Mouse (Mus musculus) limb, embryonic 14.5 days (tissue): ENCODE measurements around the gene Ccdc3. TPM values are rescaled to one million over a fixed set of nuclear protein-coding genes. Genes with fewer than 3 reads are reported as not detected.
"Not testable (repeated sequence)": the region's sequence is repeated elsewhere in the genome, so short reads cannot be mapped to it uniquely, and the experiment has no call there.

Experiments
- ATAC-seq: fragments of 200-750 bp; cut with Nextera tagmentation; 2 replicates; pipeline ENCODE4 v1.8.0; 2017; ENCODE audit warnings: low read depth, moderate number of reproducible peaks, moderate TSS enrichment; ENCODE audit not compliant: low FRiP score
- DNase-seq: peaks from one replicate; pipeline ENCODE4 v3.0.0-alpha.2; 2015; ENCODE audit warnings: low spot score
- H3K27ac ChIP-seq: fragments of 300-500 bp; sonication (generic); replicated peaks from 2 replicates; pipeline ENCODE4 v1.5.1; 2014; ENCODE audit warnings: low read depth, mild to moderate bottlenecking, low read length, moderate library complexity, mixed read lengths
- H3K27me3 ChIP-seq: fragments of 300-500 bp; sonication (generic); 2 replicates; pipeline ENCODE4 v1.6.1; 2014; ENCODE audit warnings: low read length, mixed read lengths; ENCODE audit not compliant: control insufficient read depth, insufficient read depth
- H3K36me3 ChIP-seq: fragments of 300-500 bp; sonication (generic); 2 replicates; pipeline ENCODE4 v1.6.1; 2014; ENCODE audit warnings: mild to moderate bottlenecking, low read length, moderate library complexity, mixed read lengths; ENCODE audit not compliant: control insufficient read depth, insufficient read depth
- H3K4me1 ChIP-seq: fragments of 300-500 bp; sonication (generic); 2 replicates; pipeline ENCODE4 v1.6.1; 2014; ENCODE audit warnings: antibody characterized with exemption, low read length, mixed read lengths; ENCODE audit not compliant: control insufficient read depth, insufficient read depth
- H3K4me2 ChIP-seq: fragments of 300-500 bp; sonication (generic); replicated peaks from 2 replicates; pipeline ENCODE4 v1.6.1; 2014; ENCODE audit warnings: low read depth, mild to moderate bottlenecking, low read length, moderate library complexity; ENCODE audit not compliant: severe bottlenecking
- H3K4me3 ChIP-seq: fragments of 300-500 bp; sonication (generic); replicated peaks from 2 replicates; pipeline ENCODE4 v1.5.1; 2014; ENCODE audit warnings: low read length
- H3K9ac ChIP-seq: fragments of 300-500 bp; sonication (generic); 2 replicates; pipeline ENCODE4 v1.6.1; 2014; ENCODE audit warnings: mild to moderate bottlenecking, low read depth, low read length, moderate library complexity; ENCODE audit not compliant: severe bottlenecking
- H3K9me3 ChIP-seq: fragments of 300-500 bp; sonication (generic); 2 replicates; pipeline ENCODE4 v1.6.1; 2016; ENCODE audit warnings: low read length; ENCODE audit not compliant: control insufficient read depth
- POLR2A ChIP-seq: fragments of 200-500 bp; IDR thresholded peaks from 2 replicates; pipeline ENCODE4 v1.8.0; 2012; ENCODE audit warnings: inconsistent platforms, mild to moderate bottlenecking, moderate library complexity, borderline replicate concordance; ENCODE audit not compliant: insufficient read depth, insufficient read length; ENCODE audit errors: extremely low read depth
- WGBS: fragments of 180-500 bp; shearing (Covaris S2); extraction: QIAGEN DNeasy Blood & Tissue Kit; methylation state at CpG from one replicate; pipeline ENCODE4 v1.1.7; 2014; 5-methylcytosine and 5-hydroxymethylcytosine counted together
- polyA plus RNA-seq, 2 experiments: library from polyadenylated mRNA; depleted of rRNA in 1 of 2; stranded (reverse) in 1 of 2; unstranded in 1 of 2; fragments of >200 nt; fragmentation: Nextera tagmentation in 1 of 2; extraction: Ambion mirVana in 1 of 2; gene quantifications; 2 replicates each; pipeline versions ENCODE4 v1.2.1 to v1.2.3; 2012 to 2014

The Ccdc3 gene
- polyA plus RNA-seq, 2 experiments, result 11.5 to 15.4 TPM

DNA sequence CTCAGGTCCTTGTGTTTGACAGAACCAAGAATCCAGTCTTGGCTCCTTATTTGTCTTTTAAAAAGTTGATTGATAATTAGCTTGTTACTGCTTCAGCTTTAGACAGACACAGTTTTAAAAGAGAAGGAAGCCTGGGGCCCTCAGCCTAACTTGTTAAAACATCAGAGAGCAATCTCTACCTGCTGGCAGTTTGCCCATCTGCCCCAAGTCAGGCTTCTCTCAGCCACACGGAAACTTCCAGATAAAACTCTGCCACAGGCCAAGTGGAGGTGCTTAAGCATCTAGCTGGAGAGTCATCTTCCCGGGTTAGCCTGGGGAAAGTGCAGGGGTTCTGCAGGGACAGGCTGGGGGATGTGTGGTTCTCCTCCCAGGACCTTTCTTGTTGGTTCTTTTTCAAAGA lies 85.0 kb downstream of the Ccdc3 start:
- 30% methylated on average over 2 of the region's 2 CpGs for WGBS
- DNase-seq (peak; percentile 63), ATAC-seq (no peak)
- no peaks in the 10 kb centered on the region for H3K36me3 ChIP-seq
- no peaks in the 10 kb centered on the region for H3K27me3 ChIP-seq
- no peaks in the 10 kb centered on the region for H3K9me3 ChIP-seq
- no peak for TF ChIP-seq POLR2A
- no peak overlapping the region for H3K27ac ChIP-seq
- no peak overlapping the region for H3K4me3 ChIP-seq
- H3K9ac ChIP-seq, result no peak overlapping the region
- no peaks in the 10 kb centered on the region for H3K4me1 ChIP-seq
- H3K4me2 ChIP-seq, result no peak overlapping the region

DNA sequence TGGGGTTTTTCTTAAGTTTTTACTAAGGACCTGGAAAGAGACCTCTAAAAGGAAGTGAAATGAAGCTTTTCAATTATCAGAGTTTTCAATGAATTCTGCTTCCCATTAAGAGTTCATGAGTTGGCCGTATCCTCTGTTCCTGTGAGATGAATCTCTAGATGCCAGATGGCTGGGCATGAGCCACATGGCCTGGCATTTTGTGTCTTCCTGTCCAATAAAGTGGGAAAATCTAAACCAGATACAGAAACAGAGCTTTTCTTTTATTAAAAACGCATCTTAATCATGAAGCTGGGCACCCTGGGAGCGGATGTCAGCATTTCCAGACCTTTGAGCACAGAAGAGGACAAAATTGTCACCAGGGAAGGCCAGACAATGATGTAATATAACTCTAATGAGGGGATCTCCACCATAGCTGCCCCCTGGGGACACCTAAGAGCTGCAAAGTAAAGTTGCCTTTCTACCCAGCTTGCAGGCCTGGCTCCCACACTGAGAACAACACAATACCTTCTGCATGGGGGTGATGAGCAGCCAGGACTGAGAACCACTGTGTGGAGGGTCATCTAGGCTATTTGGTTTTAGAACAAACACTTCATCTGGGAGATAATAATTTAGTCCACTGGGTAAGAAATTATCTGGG lies 99.4 kb downstream of the Ccdc3 start:
- ATAC-seq (no peak), DNase-seq (no peak)
- no peak overlapping the region for H3K27ac ChIP-seq
- 51% methylated on average over 3 of the region's 3 CpGs for WGBS
- no peaks in the 10 kb centered on the region for H3K36me3 ChIP-seq
- H3K4me1 ChIP-seq, result peaks cover 23% of the 10 kb centered on the region
- no peaks in the 10 kb centered on the region for H3K27me3 ChIP-seq
- no peaks in the 10 kb centered on the region for H3K9me3 ChIP-seq
- no peak for TF ChIP-seq POLR2A
- no peak overlapping the region for H3K4me2 ChIP-seq
- H3K4me3 ChIP-seq, result no peak overlapping the region
- no peak overlapping the region for H3K9ac ChIP-seq

DNA sequence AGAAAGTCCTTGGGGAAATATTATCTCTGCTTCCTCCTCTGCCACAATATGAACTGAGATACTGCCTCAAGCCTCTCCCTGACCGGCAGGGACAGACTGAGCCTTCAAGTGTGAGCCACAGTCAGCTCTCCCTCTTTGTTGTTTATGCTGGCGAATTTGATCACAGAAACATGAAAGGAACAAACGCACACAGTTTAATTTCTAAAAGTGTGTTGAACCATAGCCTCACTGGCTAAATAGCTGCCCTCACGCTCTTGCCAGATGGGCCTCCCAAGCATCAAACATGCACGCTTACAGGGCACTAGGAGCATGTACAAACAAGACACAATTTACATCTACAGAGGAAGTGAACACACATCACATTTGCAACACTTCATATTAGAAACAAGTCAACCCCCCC lies 100.3 kb downstream of the Ccdc3 start:
- H3K4me2 ChIP-seq, result no peak overlapping the region
- H3K4me1 ChIP-seq, result peaks cover 25% of the 10 kb centered on the region
- ATAC-seq (no peak), DNase-seq (no peak)
- no peak for TF ChIP-seq POLR2A
- no peaks in the 10 kb centered on the region for H3K36me3 ChIP-seq
- H3K4me3 ChIP-seq, result no peak overlapping the region
- no peaks in the 10 kb centered on the region for H3K9me3 ChIP-seq
- H3K27me3 ChIP-seq, result no peaks in the 10 kb centered on the region
- WGBS, result 85% methylated on average over 5 of the region's 5 CpGs
- H3K9ac ChIP-seq, result no peak overlapping the region
- no peak overlapping the region for H3K27ac ChIP-seq

DNA sequence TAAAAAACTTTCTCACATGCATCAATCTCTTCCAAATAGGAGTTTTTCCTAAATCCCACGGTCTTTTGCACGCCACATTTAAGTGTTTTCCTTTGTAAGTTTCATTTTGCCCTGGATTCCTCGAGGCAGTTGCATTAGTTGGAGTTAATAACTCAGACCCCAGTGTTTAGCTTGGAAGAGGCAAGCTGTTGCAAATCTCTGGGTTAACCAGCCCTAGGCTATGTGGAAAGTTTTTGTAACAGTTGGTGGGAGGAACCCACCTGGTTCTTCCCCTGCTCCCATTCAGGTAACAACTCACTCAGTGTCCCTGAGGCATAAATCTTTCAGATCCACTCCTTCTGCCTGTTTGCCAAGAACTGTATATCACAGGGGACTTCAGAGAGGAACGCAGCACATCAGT lies 101.9 kb downstream of the Ccdc3 start:
- TF ChIP-seq POLR2A, result no peak
- H3K36me3 ChIP-seq, result no peaks in the 10 kb centered on the region
- no peaks in the 10 kb centered on the region for H3K27me3 ChIP-seq
- DNase-seq (peak; percentile 67), ATAC-seq (peak; percentile 44)
- no peak overlapping the region for H3K27ac ChIP-seq
- H3K4me1 ChIP-seq, result peaks cover 25% of the 10 kb centered on the region
- no peak overlapping the region for H3K9ac ChIP-seq
- H3K9me3 ChIP-seq, result no peaks in the 10 kb centered on the region
- WGBS, result 39% methylated on average over 4 of the region's 4 CpGs
- no peak overlapping the region for H3K4me2 ChIP-seq
- H3K4me3 ChIP-seq, result no peak overlapping the region

GRCm38 (mm10) chr2:5241469-5241897 lies 103.9 kb downstream of the Ccdc3 start:
- DNase-seq (peak; percentile 91), ATAC-seq (peak; percentile 79)
- no peak for TF ChIP-seq POLR2A
- peak overlapping the region; percentile 21; the same call in 1 of the 2 replicates for H3K27ac ChIP-seq
- WGBS, result 24% methylated on average over 6 of the region's 6 CpGs
- H3K9me3 ChIP-seq, result no peaks in the 10 kb centered on the region
- peaks cover 25% of the 10 kb centered on the region for H3K4me1 ChIP-seq
- H3K36me3 ChIP-seq, result no peaks in the 10 kb centered on the region
- H3K4me2 ChIP-seq, result no peak overlapping the region
- no peak overlapping the region for H3K4me3 ChIP-seq
- no peak overlapping the region for H3K9ac ChIP-seq
- H3K27me3 ChIP-seq, result no peaks in the 10 kb centered on the region

GRCm38 (mm10) chr2:5249199-5249598 lies 111.6 kb downstream of the Ccdc3 start:
- WGBS, result 98% methylated on average over 6 of the region's 6 CpGs
- H3K4me1 ChIP-seq, ATAC-seq: not testable (repeated sequence)

More at GRCm38 (mm10) chr2:5249199-5249598, 111.6 kb downstream of the Ccdc3 start:
- not testable (repeated sequence) for H3K4me3 ChIP-seq, DNase-seq, H3K4me2 ChIP-seq, H3K27me3 ChIP-seq, H3K36me3 ChIP-seq, H3K9ac ChIP-seq, H3K9me3 ChIP-seq, H3K27ac ChIP-seq
